Mouse (Mus musculus) heart, postnatal 36 days (tissue): Measurements from ENCODE around the gene Sptssb. TPM values are rescaled to one million over a fixed set of nuclear protein-coding genes. Genes with fewer than 3 reads are reported as not detected.

Experiments
- DNase-seq, 2 experiments: peaks; one replicate each; pipeline ENCODE4 v3.0.0; 2021 to 2022
- intact Hi-C: fragments of 180-260 bp; cut with DNase I; formaldehyde crosslinking; loops from one replicate; pipeline ENCODE4 v1.15.1; 2025
- total RNA-seq, 2 experiments: library from RNA; stranded (reverse); gene quantifications; 2 replicates each; pipeline ENCODE4 v1.2.3; 2021

Gene Sptssb
- not detected for total RNA-seq

DNA sequence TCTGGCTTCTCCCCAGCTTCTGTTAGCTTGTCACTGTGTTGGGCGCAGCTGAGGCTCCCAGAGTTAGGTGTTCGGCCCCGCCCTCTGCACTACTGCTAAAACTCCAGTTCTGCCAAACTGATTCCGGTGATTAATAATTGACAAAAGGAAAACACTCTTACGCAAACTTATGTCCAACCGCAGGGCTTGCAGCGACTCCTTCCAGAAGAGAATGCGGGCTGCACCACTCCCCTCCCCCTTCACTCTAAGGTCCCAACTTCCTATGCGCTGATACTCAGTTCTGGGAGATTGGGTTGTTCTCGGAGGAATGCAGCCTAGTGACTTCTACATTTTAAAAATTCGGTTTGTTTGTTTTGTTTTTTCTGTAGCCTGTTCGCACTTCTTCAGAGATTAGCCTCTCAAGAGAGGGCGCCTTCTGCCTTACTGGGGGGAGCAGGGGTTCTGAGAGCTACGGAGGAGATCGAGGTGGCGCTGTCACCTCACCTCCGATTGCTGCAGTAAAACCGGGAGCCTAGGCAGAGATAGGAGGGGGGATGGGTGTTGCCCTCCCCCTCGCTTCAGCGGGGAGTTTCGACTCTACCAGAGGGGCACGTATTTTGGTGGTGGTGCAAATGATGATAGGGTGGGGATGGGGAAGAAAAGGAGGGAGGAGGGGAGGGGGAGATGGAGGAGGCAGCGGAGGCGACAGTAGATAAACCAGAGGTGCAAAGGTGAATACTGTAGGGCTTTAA lies at the start of gene Sptssb:
Gene Sptssb (minus strand): TSS at position 83 of the 731 bp plus-strand sequence.
- intact Hi-C loops = no loop called here

DNA sequence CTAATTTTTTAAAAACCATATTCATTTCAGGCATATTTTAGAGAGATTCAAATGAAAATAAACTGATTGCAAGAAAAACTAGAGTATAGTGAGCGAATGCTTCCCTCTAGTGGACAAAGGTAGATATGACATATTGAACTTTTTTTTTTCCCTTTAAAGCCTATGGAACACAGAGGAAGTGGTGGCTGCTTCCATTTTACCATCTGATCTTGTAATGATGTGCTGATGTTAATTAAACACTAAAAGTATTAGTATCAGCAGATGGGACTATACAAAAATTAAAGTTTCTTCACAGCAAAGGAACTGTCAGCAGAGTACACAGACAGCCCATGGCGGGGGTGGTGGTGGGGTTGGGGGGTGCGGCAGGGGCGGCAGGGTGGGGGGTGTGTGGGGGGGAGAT lies 48.3 kb upstream of the Sptssb start:
- intact Hi-C loops = loop anchor here (1.0 to 5.0 kb wide), 2 partner anchors 152 to 671 kb away; no protein-coding TSS in a partner anchor
- no peak for DNase-seq

More for the DNA sequence above, at the start of gene Sptssb:
- DNase-seq = no peak

DNA sequence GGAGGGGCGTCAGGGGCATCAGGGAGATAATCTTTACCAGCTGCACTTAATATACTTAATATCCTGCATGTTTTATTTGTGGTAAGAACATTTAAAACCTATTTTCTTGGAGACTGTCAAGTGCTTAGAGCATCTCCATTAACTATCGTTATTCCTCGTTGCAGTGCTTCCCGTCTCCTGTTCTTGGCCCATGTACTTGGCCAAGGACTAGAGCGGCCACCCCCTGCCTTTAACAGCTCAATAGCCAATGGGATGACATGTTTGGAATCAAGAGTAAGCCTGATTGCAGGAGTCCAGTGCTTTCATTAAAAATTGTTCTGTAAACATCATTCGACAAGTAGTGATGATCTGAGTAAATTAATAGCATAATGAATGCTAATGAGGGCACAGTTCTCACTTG lies 47.8 kb upstream of the Sptssb start:
- DNase-seq = no peak
- intact Hi-C loops = loop anchor here (5.0 kb wide), 1 partner anchor 670 kb away; no protein-coding TSS in a partner anchor

DNA sequence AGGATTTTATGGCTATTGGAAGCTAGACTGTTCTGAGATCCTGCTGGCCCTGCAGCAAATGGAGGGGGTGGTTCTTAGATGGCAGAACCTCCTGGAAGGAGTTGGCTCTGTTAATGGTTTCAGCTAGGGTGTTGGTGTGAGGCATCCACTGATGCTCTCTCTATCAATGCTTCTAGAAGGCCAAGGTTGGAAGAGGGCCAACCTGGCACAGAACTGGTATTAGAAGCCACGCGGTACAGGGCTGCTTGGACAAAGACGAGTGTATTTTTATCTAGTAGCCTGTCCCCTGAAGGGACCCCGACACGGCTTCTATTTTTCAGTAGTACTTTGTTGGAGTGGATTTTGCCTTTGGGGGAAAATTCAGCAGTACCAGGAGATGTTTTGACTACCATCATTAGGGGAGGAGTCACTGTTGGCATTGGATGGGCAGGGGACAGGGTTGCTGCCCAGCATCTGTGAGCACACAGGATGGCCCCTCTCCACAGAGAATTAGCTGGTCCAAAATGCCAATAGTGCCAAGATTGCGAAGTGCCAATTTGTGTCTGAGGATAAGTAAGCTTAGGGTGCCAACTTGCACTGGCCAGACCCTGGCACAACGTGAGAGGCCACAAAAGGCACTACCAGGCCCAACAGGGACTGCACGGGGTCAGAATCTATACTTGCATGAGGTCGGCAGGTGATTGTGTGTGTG lies 43.2 kb upstream of the Sptssb start:
- DNase-seq = no peak
- intact Hi-C loops = no loop called here

DNA sequence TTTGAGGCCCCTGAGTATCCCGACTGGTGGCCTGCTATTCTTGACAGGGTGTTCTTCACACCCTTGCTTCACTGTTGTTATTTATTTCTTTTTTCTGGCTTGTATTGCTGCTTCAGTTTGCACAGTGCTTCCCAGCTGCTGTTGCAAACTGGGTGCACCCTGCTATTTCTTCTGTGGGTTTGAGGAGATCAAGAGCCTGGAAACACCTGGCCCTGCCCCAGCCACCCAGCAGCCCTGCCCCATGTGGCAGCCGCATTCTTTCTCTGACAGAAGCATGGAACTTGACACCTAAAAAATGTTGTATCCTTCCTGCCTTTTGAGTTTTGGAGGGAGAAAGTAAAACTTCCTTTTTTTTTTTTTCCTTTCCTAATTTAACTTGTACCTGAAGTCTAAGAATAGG lies 42.6 kb upstream of the Sptssb start:
- intact Hi-C loops = no loop called here
- no peak for DNase-seq

DNA sequence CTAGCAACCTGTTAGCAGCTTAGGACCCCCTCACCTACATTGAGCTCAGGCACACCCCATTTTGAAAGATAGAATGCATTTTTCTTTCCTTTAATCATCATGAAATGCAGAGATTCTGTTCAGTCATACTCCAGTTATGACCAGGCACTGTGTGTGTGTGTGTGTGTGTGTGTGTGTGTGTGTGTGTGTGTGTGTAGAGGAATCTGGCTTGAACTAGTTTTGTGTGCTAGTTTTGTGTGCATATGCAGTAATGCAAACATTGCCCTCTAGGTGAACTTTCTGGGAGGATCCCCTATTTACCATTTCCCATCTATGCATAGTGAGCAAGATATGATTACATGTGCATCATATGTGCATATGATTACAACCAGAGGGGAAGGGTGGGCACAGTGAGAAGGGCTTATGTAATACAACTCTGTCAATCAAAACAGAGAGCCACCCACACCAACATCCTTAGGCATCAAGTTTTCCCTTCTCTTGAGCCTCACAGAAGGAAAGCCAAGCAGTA lies 42.2 kb upstream of the Sptssb start:
- DNase-seq = no peak
- intact Hi-C loops = no loop called here

DNA sequence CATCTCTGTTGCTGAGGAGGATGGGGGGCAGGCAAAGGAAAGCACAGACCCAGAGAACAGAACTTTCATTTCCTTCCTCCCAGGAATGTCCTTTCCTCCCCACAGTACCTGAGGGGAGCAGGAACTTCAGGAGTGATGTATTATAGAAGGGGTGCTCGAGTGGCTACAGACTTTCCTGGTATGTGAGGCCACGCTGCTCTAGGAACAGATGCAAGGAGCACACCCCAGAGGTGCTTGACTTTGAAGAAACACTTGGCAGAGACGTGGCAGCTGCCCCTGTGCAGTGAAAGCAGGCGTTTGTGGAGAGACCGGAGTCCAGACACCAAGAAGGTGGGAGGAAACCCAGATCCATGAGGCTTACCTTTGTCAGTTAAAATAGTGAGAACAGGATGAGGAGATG lies 40.6 kb upstream of the Sptssb start:
- no peak for DNase-seq
- intact Hi-C loops = no loop called here

DNA sequence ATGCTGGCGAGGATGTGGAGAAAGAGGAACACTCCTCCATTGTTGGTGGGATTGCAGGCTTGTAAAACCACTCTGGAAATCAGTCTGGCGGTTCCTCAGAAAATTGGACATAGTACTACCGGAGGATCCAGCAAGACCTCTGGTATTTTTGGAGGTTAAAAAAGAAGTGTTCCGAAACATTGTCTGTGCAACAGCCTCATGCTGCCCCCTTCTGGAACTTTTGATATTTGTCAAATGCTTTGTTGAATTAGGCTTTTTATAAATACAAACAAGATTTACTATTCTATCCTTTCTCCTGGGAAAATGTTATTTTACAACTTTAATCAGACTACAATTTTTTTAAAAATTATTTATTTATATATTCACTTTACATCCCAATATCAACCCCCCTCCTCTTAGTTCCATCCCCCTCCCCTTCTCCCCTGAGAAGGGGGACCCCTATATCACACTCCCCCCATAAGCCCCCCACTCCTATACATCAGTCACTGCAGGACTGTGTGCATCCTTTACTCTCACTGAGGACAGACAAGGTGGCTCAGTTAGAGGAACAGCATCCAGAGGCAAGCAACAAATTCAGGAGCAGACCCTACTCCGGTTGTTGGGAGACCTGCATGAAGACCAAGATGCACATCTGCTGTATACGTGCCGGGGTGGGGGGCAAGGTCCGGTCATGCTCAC lies 38.3 kb upstream of the Sptssb start:
- intact Hi-C loops = loop anchor here (2.0 kb wide), 1 partner anchor 141 kb away; no protein-coding TSS in a partner anchor
- DNase-seq = no peak

DNA sequence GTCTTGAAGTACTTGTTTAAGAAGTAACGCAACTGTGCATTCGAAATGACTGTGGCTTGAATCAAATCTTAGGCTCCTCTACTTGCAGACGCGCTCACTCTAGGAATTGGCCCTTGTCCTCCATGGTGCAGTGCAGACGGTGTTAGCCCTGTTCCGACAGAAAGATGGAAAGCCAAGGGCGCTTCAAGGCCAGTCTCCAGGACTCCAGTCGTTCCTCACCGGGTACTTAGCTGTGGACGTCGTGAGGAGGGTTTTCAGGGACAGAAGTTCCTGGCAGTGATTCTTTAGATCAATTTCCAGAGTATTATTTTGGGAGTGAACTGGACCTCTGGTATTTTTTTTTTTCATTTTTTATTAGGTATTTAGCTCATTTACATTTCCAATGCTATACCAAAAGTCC lies 35.8 kb upstream of the Sptssb start:
- no peak for DNase-seq
- intact Hi-C loops = no loop called here

DNA sequence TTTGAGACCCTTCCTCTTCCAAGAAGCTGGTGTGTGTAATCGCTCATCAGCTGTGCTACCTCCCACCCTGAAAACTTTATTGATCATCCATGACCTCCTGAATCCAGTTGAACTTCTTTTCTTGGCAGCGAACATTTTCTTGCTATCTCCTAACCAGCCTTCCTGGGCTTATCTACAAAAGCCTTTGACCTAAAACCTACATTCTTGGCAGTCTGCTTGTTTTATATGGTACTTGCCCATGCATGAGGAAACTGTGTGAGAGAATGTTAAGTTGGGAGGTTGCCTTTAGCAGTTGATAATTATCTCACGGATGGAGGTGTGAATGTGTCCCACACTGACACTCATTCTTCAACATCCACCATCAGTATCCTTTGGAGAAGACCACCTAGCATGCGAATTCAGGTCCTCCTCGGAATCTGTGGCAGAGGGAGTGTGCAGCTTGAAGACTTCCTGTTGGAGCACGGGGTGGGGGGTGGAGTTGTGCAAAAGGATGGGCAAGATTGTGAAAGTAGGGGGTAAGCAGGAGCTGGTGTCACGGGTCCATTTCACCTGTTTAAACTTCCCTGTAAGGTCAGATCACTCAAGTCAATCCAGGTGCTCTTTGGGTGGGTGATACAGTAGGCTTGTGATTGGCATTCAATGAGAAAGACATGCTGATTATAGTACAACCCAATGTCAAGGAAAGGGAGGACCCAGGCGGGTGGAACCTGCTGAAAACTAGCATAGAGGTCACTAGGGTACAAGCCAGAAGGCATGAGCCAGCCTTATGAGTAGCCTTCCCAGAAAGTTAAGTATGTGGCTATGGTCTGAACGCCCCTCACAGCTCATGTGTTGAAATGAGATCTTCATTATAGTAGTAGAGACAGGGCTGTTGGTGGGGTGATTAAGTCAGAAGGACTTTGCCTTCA lies 32.7 kb upstream of the Sptssb start:
- intact Hi-C loops = no loop called here
- no peak for DNase-seq

DNA sequence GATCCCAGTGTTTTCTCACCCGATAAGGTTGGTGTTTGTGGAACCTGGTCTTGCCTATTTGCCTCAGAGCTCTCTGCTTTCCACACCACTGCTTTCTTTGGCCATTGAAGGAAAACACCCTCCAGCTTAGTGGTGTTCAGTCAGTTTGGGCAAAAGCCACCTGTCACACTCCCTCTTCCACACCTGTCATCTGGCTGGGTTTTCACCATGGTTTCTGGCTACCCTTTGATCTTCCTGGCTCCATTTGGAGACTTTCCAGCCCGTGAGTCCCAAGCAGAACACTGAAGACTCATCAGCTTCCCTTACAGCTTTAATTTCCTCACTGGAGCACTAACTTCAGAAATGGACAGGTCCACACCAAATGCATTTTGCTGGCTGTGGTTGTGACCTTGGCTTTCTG lies 26.1 kb upstream of the Sptssb start:
- no peak for DNase-seq
- intact Hi-C loops = no loop called here

DNA sequence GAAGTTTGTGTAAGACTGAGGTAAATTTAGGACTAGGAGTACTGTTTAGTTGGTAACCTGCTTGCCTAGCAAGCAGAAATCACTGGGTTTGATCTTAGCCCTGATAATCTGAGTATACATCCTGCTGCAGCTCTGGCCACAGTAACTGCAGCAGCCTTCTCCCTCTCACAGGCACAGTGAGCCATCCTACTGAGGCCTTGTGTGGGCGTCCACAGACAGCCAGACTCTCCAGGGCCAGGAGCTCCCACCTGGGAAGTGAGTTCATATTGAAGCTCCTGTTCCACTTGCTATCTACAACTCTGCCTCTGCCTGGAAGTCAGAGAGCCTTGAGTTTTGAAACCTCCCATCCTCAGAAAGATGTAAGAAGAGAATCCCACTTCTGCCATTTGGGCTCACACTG lies 24.0 kb upstream of the Sptssb start:
- no peak for DNase-seq
- intact Hi-C loops = no loop called here

DNA sequence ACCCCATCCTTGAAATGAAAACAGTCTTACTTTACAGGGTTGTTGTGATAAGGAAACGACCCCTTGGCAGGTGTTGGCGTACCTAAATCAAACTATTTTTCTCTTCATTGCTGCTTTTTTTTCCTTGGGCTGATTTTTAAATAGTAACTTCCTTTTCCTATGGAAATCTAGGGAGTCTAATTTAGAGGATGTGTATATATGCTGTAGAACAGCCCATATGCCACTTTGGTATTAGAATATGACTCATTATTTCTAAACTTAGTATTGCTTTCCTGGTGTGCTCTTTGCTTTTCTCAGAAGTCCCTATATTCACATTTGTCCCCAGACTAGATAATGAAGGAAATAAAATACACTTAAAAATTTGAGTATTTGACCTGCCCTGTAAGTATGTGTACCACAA lies 17.8 kb upstream of the Sptssb start:
- intact Hi-C loops = no loop called here

DNA sequence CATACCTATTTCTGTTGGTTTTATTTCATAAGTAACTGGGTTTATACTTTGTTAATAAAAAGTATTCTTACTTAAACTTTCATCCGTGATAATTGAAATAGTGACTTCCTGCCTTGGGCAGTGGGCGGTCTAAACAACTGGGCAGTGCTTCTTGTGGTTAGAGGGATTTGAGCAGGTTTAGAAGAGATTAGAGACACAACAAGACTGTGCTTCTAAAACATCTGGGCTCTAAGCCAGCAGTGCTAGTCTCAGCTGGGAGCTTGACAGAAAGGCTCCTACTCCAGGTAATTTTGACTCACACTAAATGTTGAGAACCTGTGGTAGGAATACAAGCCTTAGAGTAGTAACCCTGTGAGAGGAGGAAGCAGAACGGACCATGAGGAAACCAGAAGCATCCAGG lies 15.0 kb upstream of the Sptssb start:
- DNase-seq = no peak
- intact Hi-C loops = no loop called here

More for the DNA sequence above, 17.8 kb upstream of the Sptssb start:
- DNase-seq = no peak

DNA sequence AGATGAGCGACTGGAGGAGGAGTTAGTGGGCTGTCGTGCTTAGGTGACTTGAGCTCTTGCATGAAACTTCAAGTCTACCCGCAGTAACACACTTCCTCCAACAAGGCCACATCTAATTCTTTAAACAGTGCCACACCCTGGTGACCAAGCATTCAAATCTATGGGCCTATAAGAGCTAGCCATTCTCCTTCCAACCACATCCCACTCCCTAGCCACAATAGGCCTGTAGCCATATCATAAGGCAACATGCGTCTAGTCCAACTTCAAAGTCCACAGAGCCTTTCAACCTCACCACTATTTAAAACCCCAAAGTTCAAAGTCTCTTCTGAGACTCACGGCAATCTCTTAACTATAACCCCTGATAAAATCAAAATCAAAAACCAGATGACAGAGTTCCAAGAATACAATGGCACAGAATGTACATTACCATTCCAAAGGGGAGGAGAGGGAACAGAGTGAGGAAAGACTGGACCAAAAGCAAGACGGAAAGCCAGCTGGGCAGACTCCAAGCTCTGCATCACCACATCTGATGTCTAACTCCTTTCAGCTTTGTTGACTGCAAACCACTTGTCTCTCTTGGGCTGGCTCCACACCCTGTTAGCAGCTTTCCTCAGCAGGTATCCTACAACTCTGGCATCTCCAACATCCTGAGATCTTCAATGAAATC lies 13.1 kb upstream of the Sptssb start:
- DNase-seq = no peak
- intact Hi-C loops = no loop called here

DNA sequence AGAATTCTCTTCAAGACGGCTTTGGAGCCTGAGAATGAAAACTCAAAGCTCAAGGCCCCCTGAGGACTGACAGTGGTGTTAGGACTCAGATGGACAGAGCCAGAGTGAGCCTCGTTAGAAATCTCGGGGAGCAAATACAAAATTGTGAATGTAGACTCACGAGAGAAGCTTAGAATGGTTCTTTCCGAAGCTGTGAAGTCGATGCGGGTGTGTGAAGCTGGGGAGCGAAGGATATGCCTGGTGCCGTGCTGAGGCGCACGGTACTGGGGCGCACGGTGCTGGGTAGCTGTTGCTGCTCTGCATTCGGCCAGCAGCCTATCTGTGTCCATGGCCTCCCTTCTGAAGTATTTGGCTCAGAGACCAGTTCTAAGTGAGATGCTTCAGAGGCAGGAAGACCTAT lies 11.4 kb upstream of the Sptssb start:
- DNase-seq = no peak
- intact Hi-C loops = no loop called here

DNA sequence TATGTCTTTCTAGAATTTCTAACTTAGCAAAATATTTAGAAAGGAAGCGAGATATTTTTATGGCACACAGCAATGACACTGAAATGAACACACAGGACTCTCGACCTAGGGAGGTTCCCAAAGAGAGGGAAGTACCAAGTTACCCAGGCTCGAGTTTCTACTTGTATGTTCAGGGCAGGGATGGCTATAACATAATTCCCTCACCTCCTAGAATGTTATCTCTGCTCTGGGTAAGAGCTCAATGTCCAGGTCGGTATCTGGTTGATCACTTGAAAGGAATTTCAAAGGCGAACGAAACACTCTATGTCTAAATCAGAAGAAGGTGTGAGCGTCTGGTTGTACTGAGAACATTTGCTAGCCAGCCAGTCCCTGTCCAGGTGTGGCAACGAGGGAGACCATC lies 10.0 kb upstream of the Sptssb start:
- no peak for DNase-seq
- intact Hi-C loops = no loop called here

DNA sequence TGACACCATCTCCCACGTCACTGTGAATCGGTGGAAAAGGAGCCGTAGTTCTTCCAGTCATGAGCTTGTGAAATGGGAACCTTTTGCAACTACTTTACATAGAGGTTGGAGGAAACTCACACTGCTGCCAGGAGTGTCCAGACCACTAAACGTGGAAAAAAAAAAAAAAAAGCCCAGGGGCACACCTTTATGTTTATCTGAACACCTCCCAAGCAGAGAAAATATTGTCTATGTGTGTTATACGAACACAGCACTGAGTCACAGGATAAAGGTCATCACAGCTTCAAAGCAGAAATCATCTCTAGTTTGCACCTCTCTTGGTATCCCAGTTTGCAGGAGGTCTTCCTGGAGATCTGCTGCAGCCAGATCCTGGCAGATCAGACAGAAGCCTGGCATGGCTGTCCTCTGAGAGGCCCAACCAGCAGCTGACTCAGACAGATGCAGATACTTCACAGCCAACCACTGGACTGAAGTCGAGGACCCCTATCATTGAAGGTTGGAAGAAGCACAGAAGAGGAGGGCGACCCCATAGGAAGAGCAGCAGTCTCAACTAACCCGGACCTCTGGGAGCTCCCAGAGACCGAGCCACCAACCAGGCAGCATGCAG lies 2.2 kb upstream of the Sptssb start:
- intact Hi-C loops = no loop called here

More for the DNA sequence above, 2.2 kb upstream of the Sptssb start:
- DNase-seq = no peak
